Mouse (Mus musculus): ENCODE data around the gene Gm5868. TPM values are rescaled to one million over a fixed set of nuclear protein-coding genes. Genes with fewer than 3 reads are reported as not detected.

Gm5868 gene
- polyA plus RNA-seq, 1 experiment from 2014 or later: 0.15 TPM

Other genes with a start within 250 kb of the Gm5868 start
- gene Corin, start 83.1 kb downstream of the Gm5868 start, polyA plus RNA-seq (2014; fragmentation: Nextera tagmentation; extraction: Ambion mirVana): 49.0 and 49.6 TPM in 2 replicates
- gene Nfxl1, start 27.9 kb downstream of the Gm5868 start, polyA plus RNA-seq (2014; fragmentation: Nextera tagmentation; extraction: Ambion mirVana): 14.2 and 14.3 TPM in 2 replicates
- gene Zar1, start 6.3 kb downstream of the Gm5868 start, polyA plus RNA-seq (2014; fragmentation: Nextera tagmentation; extraction: Ambion mirVana): not detected in 2 replicates
- gene Cnga1, start 56.7 kb upstream of the Gm5868 start, polyA plus RNA-seq (2014; fragmentation: Nextera tagmentation; extraction: Ambion mirVana): not detected in 2 replicates
- gene Nipal1, start 60.2 kb upstream of the Gm5868 start, polyA plus RNA-seq (2014; fragmentation: Nextera tagmentation; extraction: Ambion mirVana): 0.16 TPM in 1 of 2 replicates, not detected in the other
- gene Txk, start 165.2 kb upstream of the Gm5868 start, polyA plus RNA-seq (2014; fragmentation: Nextera tagmentation; extraction: Ambion mirVana): 0.12 and 0.16 TPM in 2 replicates